Mouse (Mus musculus) ES-Bruce4 (cell line): ENCODE data around the gene 6030468B19Rik. TPM values are rescaled to one million over a fixed set of nuclear protein-coding genes. Genes with fewer than 3 reads are reported as not detected.

Experiments
- H3K27ac ChIP-seq: 2 replicates; pipeline ENCODE4 v1.5.1; 2012; ENCODE audit warnings: low read length, inconsistent platforms; ENCODE audit not compliant: insufficient read depth
- H3K27me3 ChIP-seq: 2 replicates; pipeline ENCODE4 v1.6.1; 2012; ENCODE audit warnings: mild to moderate bottlenecking, low read length, inconsistent platforms; ENCODE audit not compliant: control insufficient read depth, poor library complexity, insufficient read depth, severe bottlenecking
- H3K36me3 ChIP-seq: 2 replicates; pipeline ENCODE4 v1.6.1; 2012; ENCODE audit warnings: inconsistent platforms, mild to moderate bottlenecking, low read length, moderate library complexity; ENCODE audit not compliant: control insufficient read depth, poor library complexity, insufficient read depth, severe bottlenecking
- H3K4me1 ChIP-seq: one replicate; pipeline ENCODE4 v1.8.1; 2011; ENCODE audit warnings: low read length; ENCODE audit not compliant: control insufficient read depth, insufficient read depth
- H3K4me3 ChIP-seq: 2 replicates; pipeline ENCODE4 v1.5.1; 2011; ENCODE audit warnings: low read depth, mild to moderate bottlenecking, low read length
- H3K9ac ChIP-seq: 2 replicates; pipeline ENCODE4 v1.6.1; 2012; ENCODE audit warnings: low read depth, mild to moderate bottlenecking, inconsistent platforms; ENCODE audit not compliant: poor library complexity, severe bottlenecking
- H3K9me3 ChIP-seq: replicated peaks from 2 replicates; pipeline ENCODE4 v1.6.1; 2012; ENCODE audit warnings: mild to moderate bottlenecking, low read length, inconsistent platforms; ENCODE audit not compliant: control insufficient read depth, poor library complexity, insufficient read depth, severe bottlenecking
- CTCF ChIP-seq: IDR thresholded peaks from one replicate; pipeline ENCODE4 v1.8.1; 2011; ENCODE audit warnings: low read depth, low read length
- EP300 ChIP-seq: IDR thresholded peaks from 2 replicates; pipeline ENCODE4 v1.6.1; 2011; ENCODE audit warnings: low read depth, low read length; ENCODE audit not compliant: insufficient read depth
- POLR2A ChIP-seq: IDR thresholded peaks from one replicate; pipeline ENCODE4 v1.8.1; 2011; ENCODE audit warnings: low read length; ENCODE audit not compliant: insufficient read depth
- polyA plus RNA-seq: library from polyadenylated mRNA; stranded (reverse); fragments of >200 nt; gene quantifications from 2 replicates; pipeline ENCODE4 v1.2.4, GENCODE M21; 2011; ENCODE audit warnings: low read depth; ENCODE audit not compliant: missing spikeins, insufficient read depth, insufficient read length

Gene 6030468B19Rik
- not detected in 2 replicates for polyA plus RNA-seq

GRCm38 (mm10) chr11:117797511-117798159, at the start of gene 6030468B19Rik:
TSS of gene 6030468B19Rik (plus strand) at chr11:117797660.
- Histone ChIP-seq H3K9ac (no peak within 1 kb of the TSS), H3K4me3 (no peak within 1 kb of the TSS), H3K4me1 (no peaks in the 10 kb centered on the region), H3K36me3 (no peaks in the 10 kb centered on the region), H3K9me3 (no peaks in the 10 kb centered on the region), H3K27me3 (no peaks in the 10 kb centered on the region), H3K27ac (no peak within 1 kb of the TSS)
- no peak for TF ChIP-seq EP300
- no peak for TF ChIP-seq CTCF
- TF ChIP-seq POLR2A, result no peak

- Histone ChIP-seq H3K4me3 (no peak overlapping the region), H3K27ac (no peak overlapping the region), H3K9ac (no peak overlapping the region), H3K4me1 (no peaks in the 10 kb centered on the region), H3K27me3 (no peaks in the 10 kb centered on the region), H3K9me3 (no peaks in the 10 kb centered on the region), H3K36me3 (peaks cover 24% of the 10 kb centered on the region)
- TF ChIP-seq POLR2A (no peak), EP300 (no peak), CTCF (no peak)
Measured at GRCm38 (mm10) chr11:117748628-117749027, 48.8 kb upstream of the 6030468B19Rik start.

- H3K4me1 ChIP-seq, result no peaks in the 10 kb centered on the region
- H3K27ac ChIP-seq, result no peak overlapping the region
- H3K4me3 ChIP-seq, result no peak overlapping the region
- H3K36me3 ChIP-seq, result peaks cover 24% of the 10 kb centered on the region
- no peaks in the 10 kb centered on the region for H3K27me3 ChIP-seq
- no peaks in the 10 kb centered on the region for H3K9me3 ChIP-seq
- TF ChIP-seq CTCF, result no peak
- TF ChIP-seq POLR2A, result no peak
- TF ChIP-seq EP300, result no peak
- no peak overlapping the region for H3K9ac ChIP-seq
Measured at GRCm38 (mm10) chr11:117749414-117749813, 48.0 kb upstream of the 6030468B19Rik start.

GRCm38 (mm10) chr11:117751544-117751943, 45.9 kb upstream of the 6030468B19Rik start:
- Histone ChIP-seq H3K27ac (no peak overlapping the region), H3K36me3 (peaks cover 28% of the 10 kb centered on the region), H3K9me3 (no peaks in the 10 kb centered on the region), H3K4me1 (no peaks in the 10 kb centered on the region), H3K27me3 (no peaks in the 10 kb centered on the region), H3K4me3 (no peak overlapping the region), H3K9ac (no peak overlapping the region)
- TF ChIP-seq POLR2A, result no peak
- no peak for TF ChIP-seq CTCF
- no peak for TF ChIP-seq EP300

- TF ChIP-seq EP300 (no peak), POLR2A (no peak), CTCF (no peak)
- no peak overlapping the region for H3K9ac ChIP-seq
- no peak overlapping the region for H3K27ac ChIP-seq
- H3K36me3 ChIP-seq, result peaks cover 15% of the 10 kb centered on the region; the same call in 1 of the 2 replicates
- no peaks in the 10 kb centered on the region for H3K27me3 ChIP-seq
- H3K4me1 ChIP-seq, result no peaks in the 10 kb centered on the region
- H3K9me3 ChIP-seq, result no peaks in the 10 kb centered on the region
- no peak overlapping the region for H3K4me3 ChIP-seq
Measured at GRCm38 (mm10) chr11:117755891-117756290, 41.6 kb upstream of the 6030468B19Rik start.

- H3K9me3 ChIP-seq, result no peaks in the 10 kb centered on the region
- H3K27me3 ChIP-seq, result no peaks in the 10 kb centered on the region
- no peak overlapping the region for H3K9ac ChIP-seq
- H3K4me3 ChIP-seq, result no peak overlapping the region
- H3K36me3 ChIP-seq, result peaks cover 8% of the 10 kb centered on the region; the same call in 1 of the 2 replicates
- TF ChIP-seq CTCF (no peak), POLR2A (no peak), EP300 (no peak)
- no peak overlapping the region for H3K27ac ChIP-seq
- peaks cover 2% of the 10 kb centered on the region for H3K4me1 ChIP-seq
Measured at GRCm38 (mm10) chr11:117759267-117759666, 38.2 kb upstream of the 6030468B19Rik start.
